Mouse (Mus musculus) erythroblast, embryonic 14.5 days (primary cell): ENCODE data around the gene Apex1.

Source experiments
- GATA1 ChIP-seq: IDR thresholded peaks from 2 replicates; pipeline ENCODE4 v1.6.1; 2012; ENCODE audit warnings: low read length, inconsistent platforms, mixed read lengths
- TAL1 ChIP-seq: IDR thresholded peaks from 3 replicates; pipeline ENCODE4 v1.6.1; 2012; ENCODE audit warnings: low read length, inconsistent platforms, mixed read lengths

DNA sequence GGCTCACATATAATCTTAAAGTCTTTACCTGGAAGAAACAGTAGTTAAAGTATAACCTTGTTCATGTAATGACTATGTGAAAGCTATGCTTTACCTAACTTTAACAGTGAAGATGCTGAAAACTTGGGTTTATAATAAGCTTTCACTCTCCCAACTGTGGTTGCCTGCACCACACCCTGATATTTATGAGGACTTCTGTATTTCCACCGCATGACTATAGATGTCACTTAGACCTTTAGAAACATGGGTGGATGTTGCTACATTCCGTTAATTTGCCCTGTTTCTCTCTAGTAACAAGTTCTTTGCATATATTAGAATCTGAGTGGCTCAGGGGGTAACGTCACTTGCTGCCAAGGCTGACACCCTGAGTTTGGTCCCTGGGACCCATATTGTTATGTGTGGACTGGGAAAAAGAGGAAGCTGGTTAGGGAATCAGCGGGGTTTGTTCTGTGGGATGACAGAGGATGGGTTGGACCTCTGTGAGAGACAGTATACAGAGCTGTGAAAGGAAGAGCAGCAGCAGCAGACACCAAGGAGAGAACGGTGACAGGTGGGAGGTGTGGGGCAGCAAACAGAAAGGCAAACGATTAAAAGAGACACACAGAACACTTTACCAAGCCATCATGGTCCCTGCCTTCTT lies 49.1 kb upstream of the Apex1 start:
- TF ChIP-seq GATA1 (no peak), TAL1 (no peak)
